Mouse (Mus musculus) hindbrain, embryonic 15.5 days (tissue): ENCODE measurements around the gene C530008M17Rik. TPM values are rescaled to one million over a fixed set of nuclear protein-coding genes. Genes with fewer than 3 reads are reported as not detected.
A peak's percentile ranks its signal among the peaks of the same experiment; 100 is the strongest.

ENCODE experiments used
- ATAC-seq: fragments of 200-750 bp; cut with Nextera tagmentation; 2 replicates; pipeline ENCODE4 v1.8.0; 2017; ENCODE audit warnings: low read depth, moderate number of reproducible peaks, moderate TSS enrichment; ENCODE audit not compliant: low FRiP score
- H3K27ac ChIP-seq: fragments of 300-500 bp; sonication (generic); replicated peaks from 2 replicates; pipeline ENCODE4 v1.5.1; 2015; ENCODE audit warnings: mild to moderate bottlenecking, inconsistent platforms
- H3K27me3 ChIP-seq: fragments of 300-500 bp; sonication (generic); 2 replicates; pipeline ENCODE4 v1.6.1; 2015; ENCODE audit warnings: control low read depth, inconsistent platforms
- H3K36me3 ChIP-seq: fragments of 300-500 bp; sonication (generic); 2 replicates; pipeline ENCODE4 v1.6.1; 2015; ENCODE audit warnings: control low read depth, inconsistent platforms
- H3K4me1 ChIP-seq: fragments of 300-500 bp; sonication (generic); replicated peaks from 2 replicates; pipeline ENCODE4 v1.6.1; 2015; ENCODE audit warnings: control low read depth, inconsistent platforms
- H3K4me2 ChIP-seq: fragments of 300-500 bp; sonication (generic); 2 replicates; pipeline ENCODE4 v1.6.1; 2015; ENCODE audit warnings: moderate library complexity, mild to moderate bottlenecking, inconsistent platforms
- H3K4me3 ChIP-seq: fragments of 300-500 bp; sonication (generic); 2 replicates; pipeline ENCODE4 v1.5.1; 2015; ENCODE audit warnings: mild to moderate bottlenecking, inconsistent platforms
- H3K9ac ChIP-seq: fragments of 300-500 bp; sonication (generic); 2 replicates; pipeline ENCODE4 v1.6.1; 2015; ENCODE audit warnings: inconsistent platforms
- H3K9me3 ChIP-seq: fragments of 300-500 bp; sonication (generic); 2 replicates; pipeline ENCODE4 v1.6.1; 2016; ENCODE audit warnings: control low read depth, inconsistent platforms
- WGBS: fragments of 180-500 bp; shearing (Covaris S2); methylation state at CpG from one replicate; pipeline ENCODE4 v1.1.7; 2015; 5-methylcytosine and 5-hydroxymethylcytosine counted together
- polyA plus RNA-seq: library from polyadenylated mRNA; unstranded; fragments of >200 nt; fragmentation: Nextera tagmentation; extraction: Ambion mirVana; gene quantifications from 2 replicates; pipeline ENCODE4 v1.2.1, GENCODE M21; 2015

The C530008M17Rik gene
- polyA plus RNA-seq, 1 experiment from 2014 or later: 68.1 TPM

- WGBS: 81% methylated on average over 7 of the region's 7 CpGs
- no peak for ATAC-seq
These were observed 57.4 kb downstream of the C530008M17Rik start for GRCm38 (mm10) chr5:76713743-76714142.

GRCm38 (mm10) chr5:76719954-76720353 lies 63.6 kb downstream of the C530008M17Rik start:
- Histone ChIP-seq H3K9ac (no peak overlapping the region), H3K27me3 (no peaks in the 10 kb centered on the region), H3K27ac (peak overlapping the region; percentile 21; the same call in 1 of the 2 replicates), H3K4me2 (no peak overlapping the region), H3K4me3 (no peak overlapping the region), H3K9me3 (no peaks in the 10 kb centered on the region), H3K36me3 (peaks cover 9% of the 10 kb centered on the region; the same call in 1 of the 2 replicates), H3K4me1 (peaks cover 23% of the 10 kb centered on the region)
- ATAC-seq: no peak
- 66% methylated on average over 3 of the region's 3 CpGs for WGBS

More at GRCm38 (mm10) chr5:76713743-76714142, 57.4 kb downstream of the C530008M17Rik start:
- Histone ChIP-seq H3K9me3 (no peaks in the 10 kb centered on the region), H3K36me3 (no peaks in the 10 kb centered on the region), H3K27ac (no peak overlapping the region), H3K9ac (no peak overlapping the region), H3K4me2 (no peak overlapping the region), H3K4me3 (no peak overlapping the region), H3K4me1 (peaks cover 13% of the 10 kb centered on the region), H3K27me3 (no peaks in the 10 kb centered on the region)

- H3K4me3 ChIP-seq: no peak overlapping the region
- H3K9me3 ChIP-seq: no peaks in the 10 kb centered on the region
- H3K9ac ChIP-seq: no peak overlapping the region
- no peak overlapping the region for H3K4me2 ChIP-seq
- peaks cover 9% of the 10 kb centered on the region; the same call in 1 of the 2 replicates for H3K36me3 ChIP-seq
- ATAC-seq: no peak
- H3K4me1 ChIP-seq: peaks cover 2% of the 10 kb centered on the region; the same call in 1 of the 2 replicates
- WGBS: 97% methylated on average over 2 of the region's 2 CpGs
- H3K27ac ChIP-seq: no peak overlapping the region
- H3K27me3 ChIP-seq: no peaks in the 10 kb centered on the region
These were observed 68.6 kb downstream of the C530008M17Rik start for GRCm38 (mm10) chr5:76724878-76725277.

GRCm38 (mm10) chr5:76726518-76727103 lies 70.3 kb downstream of the C530008M17Rik start:
- no peak overlapping the region for H3K9ac ChIP-seq
- no peaks in the 10 kb centered on the region for H3K4me1 ChIP-seq
- WGBS: 67% methylated on average over 8 of the region's 8 CpGs
- peaks cover 9% of the 10 kb centered on the region; the same call in 1 of the 2 replicates for H3K36me3 ChIP-seq
- H3K4me3 ChIP-seq: no peak overlapping the region
- no peaks in the 10 kb centered on the region for H3K27me3 ChIP-seq
- H3K9me3 ChIP-seq: no peaks in the 10 kb centered on the region
- H3K27ac ChIP-seq: no peak overlapping the region
- peak; percentile 68; the same call in 1 of the 2 replicates for ATAC-seq
- H3K4me2 ChIP-seq: no peak overlapping the region

GRCm38 (mm10) chr5:76733055-76733641 lies 76.8 kb downstream of the C530008M17Rik start:
- H3K4me2 ChIP-seq: no peak overlapping the region
- H3K4me3 ChIP-seq: no peak overlapping the region
- H3K36me3 ChIP-seq: no peaks in the 10 kb centered on the region
- no peak for ATAC-seq
- no peak overlapping the region for H3K9ac ChIP-seq
- 75% methylated on average over 6 of the region's 6 CpGs for WGBS
- no peaks in the 10 kb centered on the region for H3K4me1 ChIP-seq
- H3K27me3 ChIP-seq: no peaks in the 10 kb centered on the region
- no peak overlapping the region for H3K27ac ChIP-seq
- H3K9me3 ChIP-seq: no peaks in the 10 kb centered on the region

GRCm38 (mm10) chr5:76741463-76741862 lies 85.2 kb downstream of the C530008M17Rik start:
- 96% methylated on average over 6 of the region's 6 CpGs for WGBS
- Histone ChIP-seq H3K9me3 (no peaks in the 10 kb centered on the region), H3K4me3 (no peak overlapping the region), H3K27me3 (no peaks in the 10 kb centered on the region), H3K27ac (no peak overlapping the region), H3K4me1 (no peaks in the 10 kb centered on the region), H3K9ac (no peak overlapping the region), H3K36me3 (0 out of 2 replicates have a peak, but pooled peaks cover 6% of the 10 kb centered on the region), H3K4me2 (no peak overlapping the region)
- ATAC-seq: no peak

- Histone ChIP-seq H3K9ac (no peak overlapping the region), H3K9me3 (no peaks in the 10 kb centered on the region), H3K27me3 (no peaks in the 10 kb centered on the region), H3K4me2 (no peak overlapping the region), H3K27ac (no peak overlapping the region), H3K36me3 (0 out of 2 replicates have a peak, but pooled peaks cover 6% of the 10 kb centered on the region), H3K4me3 (no peak overlapping the region), H3K4me1 (0 out of 2 replicates have a peak, but pooled peaks cover 3% of the 10 kb centered on the region)
- WGBS: 97% methylated on average over 6 of the region's 6 CpGs
- no peak for ATAC-seq
These were observed 85.8 kb downstream of the C530008M17Rik start for GRCm38 (mm10) chr5:76742076-76742475.

GRCm38 (mm10) chr5:76744737-76745209 lies 88.5 kb downstream of the C530008M17Rik start:
- H3K9ac ChIP-seq: no peak overlapping the region
- no peak overlapping the region for H3K4me3 ChIP-seq
- WGBS: 92% methylated on average over 9 of the region's 9 CpGs
- ATAC-seq: no peak
- 0 out of 2 replicates have a peak, but pooled peaks cover 9% of the 10 kb centered on the region for H3K4me1 ChIP-seq
- H3K9me3 ChIP-seq: no peaks in the 10 kb centered on the region
- no peak overlapping the region for H3K27ac ChIP-seq
- no peak overlapping the region for H3K4me2 ChIP-seq
- 0 out of 2 replicates have a peak, but pooled peaks cover 6% of the 10 kb centered on the region for H3K36me3 ChIP-seq
- no peaks in the 10 kb centered on the region for H3K27me3 ChIP-seq

- Histone ChIP-seq H3K4me3 (no peak overlapping the region), H3K9me3 (no peaks in the 10 kb centered on the region), H3K27me3 (no peaks in the 10 kb centered on the region), H3K9ac (no peak overlapping the region), H3K36me3 (no peaks in the 10 kb centered on the region), H3K27ac (no peak overlapping the region), H3K4me1 (0 out of 2 replicates have a peak, but pooled peaks cover 9% of the 10 kb centered on the region), H3K4me2 (no peak overlapping the region)
- 42% methylated on average over 7 of the region's 7 CpGs for WGBS
- ATAC-seq: peak; percentile 83
These were observed 91.5 kb downstream of the C530008M17Rik start for GRCm38 (mm10) chr5:76747851-76748250.

GRCm38 (mm10) chr5:76752351-76752750 lies 96.0 kb downstream of the C530008M17Rik start:
- Histone ChIP-seq H3K4me3 (no peak overlapping the region), H3K9ac (no peak overlapping the region), H3K4me1 (0 out of 2 replicates have a peak, but pooled peaks cover 5% of the 10 kb centered on the region), H3K9me3 (no peaks in the 10 kb centered on the region), H3K4me2 (no peak overlapping the region), H3K36me3 (no peaks in the 10 kb centered on the region), H3K27ac (no peak overlapping the region), H3K27me3 (no peaks in the 10 kb centered on the region)
- ATAC-seq: no peak
- 33% methylated on average over 5 of the region's 5 CpGs for WGBS

GRCm38 (mm10) chr5:76760349-76760748 lies 104.0 kb downstream of the C530008M17Rik start:
- 70% methylated on average over 3 of the region's 3 CpGs for WGBS
- H3K36me3 ChIP-seq: no peaks in the 10 kb centered on the region
- no peaks in the 10 kb centered on the region for H3K9me3 ChIP-seq
- H3K9ac ChIP-seq: no peak overlapping the region
- H3K27ac ChIP-seq: no peak overlapping the region; the same call in 1 of the 2 replicates
- no peaks in the 10 kb centered on the region for H3K27me3 ChIP-seq
- H3K4me2 ChIP-seq: no peak overlapping the region
- H3K4me3 ChIP-seq: no peak overlapping the region
- no peak for ATAC-seq
- peaks cover 43% of the 10 kb centered on the region for H3K4me1 ChIP-seq

GRCm38 (mm10) chr5:76762030-76762698 lies 105.9 kb downstream of the C530008M17Rik start:
- Histone ChIP-seq H3K4me1 (peaks cover 43% of the 10 kb centered on the region), H3K9ac (no peak overlapping the region), H3K4me3 (no peak overlapping the region), H3K36me3 (peaks cover 5% of the 10 kb centered on the region; the same call in 1 of the 2 replicates), H3K4me2 (0 out of 2 replicates have a peak overlapping the region, but pooled peaks have one; percentile 4), H3K27me3 (no peaks in the 10 kb centered on the region), H3K9me3 (no peaks in the 10 kb centered on the region), H3K27ac (peak overlapping the region; percentile 80)
- ATAC-seq: no peak
- 20% methylated on average over 14 of the region's 14 CpGs for WGBS
